Mouse (Mus musculus): ENCODE results near the gene Lrrc57. TPM values are rescaled to one million over a fixed set of nuclear protein-coding genes. Genes with fewer than 3 reads are reported as not detected.
"Not testable (repeated sequence)": the region's sequence is repeated elsewhere in the genome, so short reads cannot be mapped to it uniquely, and the experiment has no call there.

The Lrrc57 gene
- total RNA-seq, 2 experiments from 2014 or later = 7.3 to 18.9 TPM

DNA sequence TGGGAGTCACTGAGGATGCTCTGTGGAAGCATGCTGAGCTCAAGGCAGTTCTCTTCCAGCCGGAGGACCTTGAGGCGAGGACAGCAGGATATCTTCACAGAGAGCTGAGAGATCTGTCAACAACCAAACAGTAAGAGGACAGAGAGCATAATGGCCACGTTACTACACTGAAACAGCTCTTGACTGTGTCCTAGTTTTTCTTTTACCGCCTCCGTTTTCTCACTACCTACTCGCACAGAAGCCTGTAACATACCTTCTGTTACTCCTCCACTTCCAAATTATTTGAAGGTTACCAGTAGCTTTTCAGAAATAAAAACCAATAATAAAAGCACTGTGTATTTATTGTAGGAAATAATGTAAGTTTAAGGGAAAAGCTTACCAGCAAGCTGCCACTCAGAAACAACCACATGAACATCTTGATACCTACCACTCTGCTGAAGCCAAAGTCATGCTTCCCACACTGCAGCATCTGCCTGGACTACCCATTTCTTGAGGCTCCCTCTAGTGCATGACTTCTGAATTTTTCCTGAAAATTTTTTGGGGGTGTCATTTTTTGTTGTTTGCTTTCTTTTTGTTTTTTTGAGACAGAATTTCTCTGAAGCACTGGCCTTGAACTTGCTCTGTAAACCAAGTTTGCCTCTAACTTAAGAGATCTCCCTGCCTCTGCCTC, 3.2 kb downstream of the Lrrc57 start:
- no peak for ATAC-seq (replicated peaks; ENCODE audit: poor library complexity, severe bottlenecking)

DNA sequence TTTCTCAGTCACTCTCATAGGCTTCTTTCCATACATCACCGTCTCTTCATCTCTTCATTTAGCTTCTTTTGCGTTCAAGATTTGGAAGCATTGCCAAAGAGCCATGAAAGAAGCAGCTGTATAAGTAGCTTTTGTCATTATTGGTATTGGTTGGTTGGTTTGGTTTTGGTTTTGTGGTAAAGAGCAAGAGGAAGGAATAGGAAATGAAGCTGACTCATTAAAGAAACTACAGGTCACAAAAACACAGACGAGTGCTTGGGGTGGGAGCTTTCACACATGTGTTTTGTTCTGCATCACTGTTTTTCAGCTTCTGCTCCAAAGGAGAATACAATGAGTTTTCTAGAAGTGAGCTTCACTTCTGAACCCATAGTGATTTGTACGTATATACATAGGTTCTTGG, 9.8 kb downstream of the Lrrc57 start:
- no peak for ATAC-seq (replicated peaks; ENCODE audit: poor library complexity, severe bottlenecking)

DNA sequence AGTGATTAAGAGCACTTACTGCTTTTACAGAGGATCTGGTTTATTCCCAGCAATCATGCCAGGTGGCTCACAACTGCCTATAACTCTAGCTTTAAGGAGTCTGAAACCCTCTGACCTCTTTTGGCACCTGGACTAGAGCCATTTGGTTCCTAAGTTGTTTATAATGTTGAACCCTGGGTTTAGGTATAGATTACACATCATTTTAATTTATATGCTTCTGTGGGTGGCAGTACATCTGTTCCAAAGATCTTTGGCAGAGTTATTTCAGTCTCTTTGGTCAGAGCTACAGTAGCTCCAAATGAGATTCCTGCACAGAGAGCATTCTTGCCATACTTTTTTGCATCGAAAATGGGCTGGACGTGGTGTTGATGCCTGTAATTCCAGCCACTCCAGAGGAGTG, 11.6 kb downstream of the Lrrc57 start:
- ATAC-seq (replicated peaks; ENCODE audit: poor library complexity, severe bottlenecking) = no peak

- ATAC-seq (replicated peaks; ENCODE audit: poor library complexity, severe bottlenecking) = no peak
Measured at GRCm38 (mm10) chr2:120592227-120592626, 17.1 kb downstream of the Lrrc57 start.

- ATAC-seq (replicated peaks; ENCODE audit: poor library complexity, severe bottlenecking) = no peak
Measured at GRCm38 (mm10) chr2:120589759-120590158, 19.6 kb downstream of the Lrrc57 start.

DNA sequence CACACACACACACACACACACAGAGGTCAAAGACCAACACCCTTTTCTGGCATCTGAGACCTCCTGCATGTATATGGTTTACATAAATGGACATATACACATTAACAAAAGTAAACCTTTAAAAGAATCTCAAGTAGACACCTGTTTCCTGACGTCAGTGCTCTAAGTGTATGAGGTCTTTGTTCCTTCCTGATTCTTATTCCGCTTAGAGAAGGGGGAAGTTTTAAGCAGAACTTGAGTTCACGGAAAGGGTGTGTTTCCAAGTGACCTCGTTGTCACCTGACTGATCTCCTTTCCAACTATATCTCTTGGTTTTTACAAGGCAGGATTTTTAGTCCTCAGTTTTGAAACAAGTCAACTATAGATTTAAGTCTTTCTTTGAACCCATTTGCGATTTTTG, 31.0 kb downstream of the Lrrc57 start:
- peak; percentile 96 for ATAC-seq (replicated peaks; ENCODE audit: poor library complexity, severe bottlenecking)

GRCm38 (mm10) chr2:120577799-120578198, 31.5 kb downstream of the Lrrc57 start:
- no peak for ATAC-seq (replicated peaks; ENCODE audit: poor library complexity, severe bottlenecking)

DNA sequence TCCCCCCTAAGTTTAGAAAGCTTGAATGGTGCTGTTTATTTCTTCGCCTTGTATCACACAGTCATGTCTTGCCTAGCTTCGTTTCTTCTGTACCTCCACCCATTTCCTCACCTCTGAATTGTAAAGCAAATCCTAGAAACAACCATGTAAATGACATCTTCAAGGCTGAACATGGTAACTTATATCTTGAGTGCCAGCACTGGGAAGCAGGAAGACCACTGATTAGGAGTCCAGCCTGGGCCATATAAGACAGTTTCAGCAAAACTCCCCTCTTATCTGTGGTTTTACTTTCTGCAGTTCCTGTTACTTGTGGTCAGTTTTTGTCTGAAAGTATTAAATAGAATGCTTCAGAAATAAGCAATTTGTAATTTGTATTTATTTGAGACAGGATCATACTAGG, 33.3 kb downstream of the Lrrc57 start:
- no peak for ATAC-seq (replicated peaks; ENCODE audit: poor library complexity, severe bottlenecking)

DNA sequence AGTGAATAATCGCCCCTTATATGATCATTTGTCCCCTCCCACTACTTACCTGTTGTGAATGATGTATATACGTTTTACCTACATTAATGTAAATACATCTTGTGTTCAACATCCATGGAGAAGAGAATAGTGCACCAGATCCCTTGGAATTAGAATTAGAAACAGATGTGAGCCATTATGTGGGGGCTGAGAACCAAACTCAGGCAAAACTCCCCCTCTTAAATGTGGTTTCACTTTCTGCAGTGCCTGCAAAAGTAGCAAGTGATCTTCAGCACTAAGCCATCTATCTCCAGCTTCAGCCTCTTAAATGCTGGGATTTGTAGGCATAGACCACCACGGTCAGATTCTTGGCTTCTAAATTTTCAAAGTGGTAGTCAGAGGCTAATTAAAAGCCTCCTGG, 34.2 kb downstream of the Lrrc57 start:
- no peak for ATAC-seq (replicated peaks; ENCODE audit: poor library complexity, severe bottlenecking)

- ATAC-seq (replicated peaks; ENCODE audit: poor library complexity, severe bottlenecking) = not testable (repeated sequence)
Measured at GRCm38 (mm10) chr2:120572161-120572560, 37.2 kb downstream of the Lrrc57 start.

DNA sequence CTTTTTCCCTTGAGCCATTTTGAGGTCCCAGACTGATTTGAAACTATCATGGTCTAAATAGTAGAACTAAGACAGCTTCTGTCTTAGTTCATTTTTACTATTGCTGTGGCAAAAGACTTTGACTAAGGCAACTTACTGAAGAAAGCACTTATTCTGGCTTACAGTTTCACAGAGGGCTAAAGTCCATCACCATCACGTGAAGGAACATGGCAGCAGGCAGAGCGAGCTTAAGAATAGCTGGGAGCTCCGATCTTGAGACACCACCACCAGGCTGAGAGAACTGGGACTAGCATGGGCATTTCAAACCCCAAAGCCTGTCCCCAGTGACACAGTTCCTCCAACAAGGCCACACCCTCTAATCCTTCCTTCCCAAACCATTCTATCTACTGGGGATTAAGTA, 38.2 kb downstream of the Lrrc57 start:
- ATAC-seq (replicated peaks; ENCODE audit: poor library complexity, severe bottlenecking) = no peak

DNA sequence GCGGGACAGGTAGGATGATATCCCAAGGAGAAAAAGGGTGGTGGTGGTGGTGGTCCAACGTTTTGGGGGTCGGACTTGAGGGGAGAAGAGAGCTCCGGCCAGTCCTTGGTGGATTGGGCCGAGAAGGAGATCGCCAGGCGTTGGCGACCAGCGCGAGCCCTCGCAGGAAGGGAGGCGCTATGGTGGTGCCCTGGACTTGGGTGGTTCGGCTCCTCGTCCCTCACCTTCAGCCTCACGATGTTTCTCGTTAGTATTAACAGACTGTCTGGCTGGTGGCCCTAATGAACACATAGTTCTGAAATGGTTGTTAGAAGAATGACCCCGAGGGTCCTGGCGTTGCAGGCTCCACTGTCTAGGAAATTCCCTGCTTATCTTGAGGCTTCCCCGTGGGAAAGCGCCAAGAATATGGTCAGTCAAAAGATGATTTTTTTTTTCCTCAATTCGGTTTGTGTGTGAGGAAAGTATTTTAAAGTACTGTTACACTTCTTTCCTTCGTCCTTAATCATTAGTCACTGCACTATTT, 41.5 kb downstream of the Lrrc57 start:
- peak; percentile 34 for ATAC-seq (replicated peaks; ENCODE audit: poor library complexity, severe bottlenecking)

DNA sequence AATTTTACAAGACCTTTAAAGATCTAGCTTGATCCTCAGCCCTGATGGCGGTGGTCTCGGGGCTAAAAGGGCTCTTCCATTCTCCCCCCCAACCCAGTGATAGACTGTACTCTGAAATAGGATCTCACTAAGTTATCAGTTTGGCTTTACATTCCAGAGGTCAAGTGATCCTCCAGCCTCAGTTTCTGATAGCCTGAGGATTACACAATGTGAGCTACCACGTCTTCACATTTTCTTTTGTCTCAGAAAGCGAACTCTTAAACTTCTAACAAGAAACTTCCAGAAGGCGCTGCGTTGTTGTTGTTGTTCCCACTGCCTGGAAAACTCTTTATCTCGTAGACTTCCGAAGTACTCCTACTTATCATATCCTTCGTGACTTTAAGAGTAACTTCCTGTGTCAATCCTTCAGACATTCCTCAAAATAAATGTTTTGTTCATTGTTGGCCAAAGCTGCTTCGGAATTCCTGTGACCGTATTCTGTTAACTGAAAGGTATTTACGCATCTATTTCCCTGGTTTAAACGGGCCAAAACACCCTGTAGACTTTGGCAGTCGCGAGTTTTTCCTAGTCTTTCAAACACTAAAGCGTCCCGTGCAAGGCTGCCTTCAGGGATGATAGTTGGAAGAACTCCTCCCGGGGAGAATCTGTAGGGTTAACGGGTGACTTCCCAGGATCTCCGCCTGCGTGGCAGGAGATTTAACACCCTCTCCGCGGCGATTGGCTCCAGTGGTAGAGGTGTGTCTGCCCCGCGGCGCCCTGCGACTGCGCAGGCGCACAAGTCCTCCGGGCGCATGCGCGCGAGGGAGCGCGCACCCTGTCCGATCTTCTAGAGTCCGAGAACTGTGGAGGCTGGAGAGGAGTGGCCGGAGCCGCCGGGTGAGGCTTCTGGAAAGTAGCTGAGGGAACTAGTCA, 42.2 kb downstream of the Lrrc57 start, which contains the start of gene Snap23:
Gene Snap23 (plus strand): TSS at position 786 of the 912 bp plus-strand sequence.
- ATAC-seq (replicated peaks; ENCODE audit: poor library complexity, severe bottlenecking) = peak; percentile 75

DNA sequence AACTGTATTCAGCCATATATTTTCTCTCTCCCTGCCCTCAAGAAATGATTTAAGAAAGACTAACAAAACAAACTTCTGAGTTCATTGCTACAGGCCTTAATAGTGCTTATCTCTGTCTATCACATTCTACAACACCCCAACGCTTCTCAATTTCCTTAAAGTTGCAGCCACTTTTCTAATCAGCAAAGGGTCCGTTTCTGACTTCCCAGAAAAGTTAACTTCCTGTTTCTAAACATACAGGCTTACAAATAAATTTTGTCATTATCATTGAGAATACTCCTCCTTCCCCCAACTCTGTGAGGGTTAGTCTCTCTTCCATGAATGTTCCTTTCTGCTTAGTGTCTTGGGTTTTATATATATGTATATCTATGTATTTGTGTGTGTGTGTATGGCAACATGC, 44.0 kb downstream of the Lrrc57 start:
- no peak for ATAC-seq (replicated peaks; ENCODE audit: poor library complexity, severe bottlenecking)

- not testable (repeated sequence) for ATAC-seq (replicated peaks; ENCODE audit: poor library complexity, severe bottlenecking)
Measured at GRCm38 (mm10) chr2:120564548-120565188, 44.7 kb downstream of the Lrrc57 start.

DNA sequence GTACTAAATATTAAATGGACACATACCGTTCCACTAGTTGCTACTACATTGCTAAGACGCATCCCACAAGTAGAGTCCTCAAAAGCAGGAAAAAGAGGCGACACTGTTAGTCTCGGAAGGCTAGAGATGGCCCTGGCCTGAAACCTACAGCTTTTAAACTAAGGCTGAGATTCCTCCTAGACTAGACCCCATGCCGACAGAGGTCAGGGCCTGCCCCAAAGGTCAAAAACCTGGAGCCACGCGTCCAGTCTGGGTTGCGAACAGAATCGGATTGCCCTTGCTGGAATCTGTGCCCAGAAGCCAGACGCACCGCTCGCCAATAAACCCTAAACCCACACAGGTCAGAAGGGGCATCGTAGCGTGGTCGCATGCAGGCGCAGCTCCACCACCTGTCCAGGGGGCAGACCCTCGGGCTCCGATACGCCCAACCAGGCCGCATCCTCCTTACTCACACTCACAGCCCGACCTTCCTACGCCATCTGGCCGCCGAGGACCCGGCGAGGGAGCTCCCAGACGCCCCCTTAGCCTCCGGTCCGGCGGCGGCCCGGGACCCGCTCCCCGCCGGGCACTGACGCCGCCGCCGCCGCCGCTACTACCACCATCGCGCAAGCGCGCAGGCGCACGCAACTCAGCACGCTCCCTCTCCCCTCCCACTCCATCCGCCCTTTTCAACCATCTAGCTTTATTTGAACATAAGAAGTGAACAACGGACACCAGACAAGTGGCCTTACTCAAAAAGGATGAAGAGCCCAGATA, 45.9 kb downstream of the Lrrc57 start, which contains the start of gene Zfp106:
Gene Zfp106 (minus strand): TSS at position 609 of the 756 bp plus-strand sequence.
- ATAC-seq (replicated peaks; ENCODE audit: poor library complexity, severe bottlenecking) = peak; percentile 62

- no peak for ATAC-seq (replicated peaks; ENCODE audit: poor library complexity, severe bottlenecking)
Measured at GRCm38 (mm10) chr2:120562859-120563234, 46.5 kb downstream of the Lrrc57 start.

DNA sequence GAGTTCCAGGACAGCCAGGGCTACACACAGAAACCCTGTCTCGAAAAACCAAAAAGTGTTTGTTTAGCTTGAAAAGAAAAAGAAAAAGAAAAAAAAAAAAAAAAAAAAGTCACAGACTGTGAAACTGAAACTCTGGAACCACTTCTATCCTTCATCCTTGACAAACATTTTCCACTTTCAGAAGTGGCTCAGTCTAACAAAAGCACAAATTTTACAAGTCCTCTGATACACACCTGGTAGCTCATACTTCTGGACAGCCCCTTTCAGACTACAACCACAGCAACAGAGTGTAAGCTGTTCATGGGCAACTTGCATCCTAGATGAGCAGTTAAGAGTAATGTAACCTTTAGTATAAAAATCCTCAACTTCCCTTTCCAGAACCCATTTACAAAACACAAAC, 47.8 kb downstream of the Lrrc57 start:
- ATAC-seq (replicated peaks; ENCODE audit: poor library complexity, severe bottlenecking) = no peak

DNA sequence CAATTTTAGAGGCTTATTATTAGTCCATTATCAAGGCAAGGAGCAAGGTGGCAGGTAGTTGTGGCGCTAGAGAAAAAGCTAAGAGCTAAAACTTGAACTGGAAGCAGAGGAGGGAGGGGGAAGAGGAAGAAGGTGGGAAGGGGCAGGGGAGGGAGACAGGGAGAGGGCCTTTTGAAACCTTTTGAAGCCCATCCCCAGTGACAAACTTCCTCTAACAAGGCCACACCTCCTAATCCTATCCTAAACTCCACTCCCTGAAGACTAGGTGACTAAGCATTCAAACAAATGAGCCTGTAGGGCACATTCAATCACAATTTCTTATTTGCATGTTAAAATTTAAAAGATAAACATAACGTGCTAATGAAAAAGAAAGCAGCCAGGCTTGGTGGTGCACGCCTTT, 50.5 kb downstream of the Lrrc57 start:
- peak; percentile 87 for ATAC-seq (replicated peaks; ENCODE audit: poor library complexity, severe bottlenecking)

GRCm38 (mm10) chr2:120556868-120557267, 52.5 kb downstream of the Lrrc57 start:
- ATAC-seq (replicated peaks; ENCODE audit: poor library complexity, severe bottlenecking) = no peak

Measured in granulocyte monocyte progenitor cell, adult 5-6 weeks (primary cell).